Mouse (Mus musculus) Muller cell, postnatal 12 days (primary cell): ENCODE results near the gene Nid1.
"Not testable (repeated sequence)": the region's sequence is repeated elsewhere in the genome, so short reads cannot be mapped to it uniquely, and the experiment has no call there.

Experiments used
- DNase-seq: peaks from one replicate; pipeline ENCODE4 v3.0.0-alpha.2; 2015; ENCODE audit errors: inconsistent ontology term

The Nid1 gene

DNA sequence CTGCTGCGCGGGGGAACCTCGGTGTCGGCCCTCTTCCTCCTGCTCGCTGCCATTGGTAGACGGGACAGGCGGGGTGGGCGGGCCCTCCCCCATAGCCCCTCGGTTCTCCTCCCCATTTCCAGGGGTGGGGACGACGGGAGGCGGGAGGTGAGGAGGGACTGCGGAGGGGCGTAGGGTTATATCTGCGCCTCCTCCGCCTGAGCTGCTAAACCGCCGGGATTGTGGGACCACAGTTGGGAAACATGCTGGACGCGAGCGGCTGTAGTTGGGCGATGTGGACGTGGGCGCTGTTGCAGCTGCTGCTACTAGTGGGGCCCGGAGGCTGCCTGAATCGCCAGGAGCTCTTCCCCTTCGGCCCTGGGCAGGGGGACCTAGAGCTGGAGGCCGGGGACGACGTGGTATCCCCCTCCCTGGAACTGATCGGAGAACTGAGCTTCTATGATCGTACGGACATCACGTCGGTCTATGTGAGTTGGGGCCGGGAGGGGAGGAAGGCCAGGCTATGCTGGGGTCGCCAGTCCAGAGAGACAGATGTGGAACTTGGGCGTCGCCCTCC lies at the start of gene Nid1:
Nid1 (plus strand) TSS at position 92 of the 556 bp plus-strand sequence.
- DNase-seq, result not testable (repeated sequence)

DNA sequence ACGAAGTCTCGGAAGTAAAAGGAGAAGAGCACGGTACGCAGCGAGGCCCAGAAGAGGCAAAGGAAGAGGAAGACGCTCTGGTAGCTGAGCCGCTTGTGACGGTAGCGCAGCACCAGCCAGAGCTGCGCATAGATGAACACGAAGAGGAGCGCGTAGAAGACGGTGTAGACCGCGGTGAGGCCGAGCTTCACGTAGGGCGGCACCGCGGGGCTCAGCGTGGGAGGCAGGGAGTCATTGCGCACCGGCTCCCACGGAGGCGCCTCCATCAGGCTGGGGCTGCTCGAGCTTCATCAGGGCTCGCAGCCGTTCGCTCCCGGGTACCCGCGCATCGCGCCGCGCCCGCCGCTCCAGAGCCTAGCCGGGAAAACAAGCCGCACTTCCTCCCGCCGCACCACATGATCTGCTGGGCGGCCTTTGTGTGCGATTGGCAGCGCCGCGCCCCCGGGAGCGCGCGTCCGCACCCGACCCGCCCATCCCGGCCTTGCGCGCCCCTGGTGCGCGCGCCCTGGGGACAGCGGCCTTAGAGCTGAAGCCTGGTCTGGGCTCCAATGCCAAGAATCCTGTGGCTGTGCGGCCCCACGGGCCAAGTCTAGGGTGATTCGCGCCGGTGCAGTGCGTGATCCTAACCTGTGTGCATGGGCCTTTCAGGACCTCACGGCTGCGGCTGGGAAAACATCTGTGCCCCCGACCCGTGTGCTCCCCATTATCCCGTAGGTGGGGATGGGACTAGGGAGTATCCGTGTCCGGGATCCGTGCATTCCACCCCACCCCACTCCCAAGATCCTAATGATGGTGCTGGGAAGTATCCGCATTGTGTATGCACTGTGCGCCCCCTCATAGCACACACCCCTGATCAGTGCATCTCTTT lies 43.9 kb upstream of the Nid1 start, which contains the start of gene Gpr137b:
Gpr137b (minus strand) TSS at position 787 of the 868 bp plus-strand sequence.
- DNase-seq, result peak; percentile 70

DNA sequence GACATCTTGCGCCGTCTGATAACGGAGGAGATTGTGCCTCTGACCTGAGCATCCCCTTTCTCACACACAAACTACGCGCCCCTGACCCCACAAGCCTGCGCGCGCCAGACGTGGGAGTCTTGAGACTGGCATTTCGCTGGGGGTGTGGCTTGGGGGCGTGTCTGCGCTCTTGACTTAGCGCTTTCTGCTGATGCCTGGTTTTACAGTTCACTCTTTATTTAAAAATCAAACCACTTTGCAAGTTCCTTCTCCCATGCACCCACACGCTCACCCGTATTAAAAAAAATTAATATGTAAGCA lies 43.3 kb upstream of the Nid1 start:
- DNase-seq, result peak; percentile 53

DNA sequence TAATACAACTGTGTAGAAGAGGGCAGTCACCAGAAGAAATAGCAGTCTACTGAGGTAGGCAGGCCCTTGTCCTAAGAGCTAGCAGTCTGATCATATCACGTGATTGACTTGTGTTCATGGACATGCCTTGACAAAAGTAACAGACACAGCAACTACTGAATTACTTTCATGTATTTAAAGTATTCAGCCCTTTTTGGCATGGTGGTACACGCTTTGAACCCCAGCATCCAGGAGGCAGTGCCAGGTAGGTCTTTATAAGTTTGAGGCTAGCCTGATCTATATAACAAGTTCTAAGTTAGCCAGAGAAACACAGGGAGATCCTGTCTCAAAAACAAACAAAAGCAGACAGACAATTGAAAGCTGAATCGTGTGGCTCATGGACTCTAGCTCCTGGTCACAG lies 36.5 kb upstream of the Nid1 start:
- not testable (repeated sequence) for DNase-seq

DNA sequence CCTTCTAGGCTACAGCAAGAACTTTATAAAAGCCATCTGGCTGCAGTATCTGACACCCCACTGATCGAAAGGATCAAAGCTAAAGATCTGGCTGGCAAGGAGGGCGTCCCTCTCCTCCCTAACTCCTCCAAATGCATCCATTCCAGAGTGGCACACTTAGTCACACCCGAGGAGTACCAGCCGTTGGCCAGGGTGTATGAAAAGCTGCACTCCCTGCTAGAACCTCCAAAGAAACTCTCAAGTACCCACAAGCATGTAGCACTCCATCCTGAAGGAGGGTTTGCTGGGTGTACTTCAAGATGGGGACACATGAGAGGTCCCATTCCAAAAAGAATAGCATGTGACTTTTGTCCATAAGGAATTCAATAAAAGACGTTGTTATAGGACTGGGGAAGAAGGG lies 34.5 kb upstream of the Nid1 start:
- not testable (repeated sequence) for DNase-seq

DNA sequence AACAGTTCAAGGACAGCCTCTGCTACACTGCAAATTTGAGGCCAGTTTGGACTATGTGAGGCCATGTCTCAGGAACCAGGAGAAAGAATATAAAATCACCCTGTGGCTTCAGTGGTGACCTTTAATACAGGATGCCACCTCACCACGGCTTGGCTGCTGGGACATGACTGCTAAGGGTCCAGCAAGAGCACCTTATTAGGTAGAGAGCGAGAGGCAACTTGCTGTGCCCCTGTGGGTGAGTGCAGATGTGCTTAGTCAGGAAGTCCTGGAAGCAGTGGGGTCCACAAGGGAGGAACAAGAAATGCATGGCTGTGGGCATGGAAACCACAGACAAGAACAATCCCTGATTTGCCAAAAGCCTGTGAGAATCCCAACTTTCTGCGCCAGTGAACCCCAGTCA lies 34.0 kb upstream of the Nid1 start:
- not testable (repeated sequence) for DNase-seq

DNA sequence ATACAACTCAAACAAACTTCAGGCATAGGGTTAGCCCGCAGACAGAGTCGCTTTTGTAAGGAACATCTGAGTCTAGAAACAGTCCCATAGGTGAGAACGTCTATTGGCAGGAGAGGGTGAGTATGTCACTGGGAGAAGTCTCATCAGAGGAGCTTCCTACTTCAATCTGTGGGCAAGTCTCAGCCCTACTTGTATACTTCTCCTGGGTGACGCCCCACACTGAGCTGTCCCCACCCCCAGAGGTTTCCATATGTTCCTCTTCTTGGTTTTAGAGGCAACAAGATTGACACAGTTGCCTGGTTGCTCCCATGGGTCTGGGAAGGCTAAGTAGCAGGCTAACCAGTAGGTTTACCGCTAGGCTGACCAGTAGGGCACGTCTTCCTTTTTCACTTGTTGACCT lies 33.5 kb upstream of the Nid1 start:
- not testable (repeated sequence) for DNase-seq

DNA sequence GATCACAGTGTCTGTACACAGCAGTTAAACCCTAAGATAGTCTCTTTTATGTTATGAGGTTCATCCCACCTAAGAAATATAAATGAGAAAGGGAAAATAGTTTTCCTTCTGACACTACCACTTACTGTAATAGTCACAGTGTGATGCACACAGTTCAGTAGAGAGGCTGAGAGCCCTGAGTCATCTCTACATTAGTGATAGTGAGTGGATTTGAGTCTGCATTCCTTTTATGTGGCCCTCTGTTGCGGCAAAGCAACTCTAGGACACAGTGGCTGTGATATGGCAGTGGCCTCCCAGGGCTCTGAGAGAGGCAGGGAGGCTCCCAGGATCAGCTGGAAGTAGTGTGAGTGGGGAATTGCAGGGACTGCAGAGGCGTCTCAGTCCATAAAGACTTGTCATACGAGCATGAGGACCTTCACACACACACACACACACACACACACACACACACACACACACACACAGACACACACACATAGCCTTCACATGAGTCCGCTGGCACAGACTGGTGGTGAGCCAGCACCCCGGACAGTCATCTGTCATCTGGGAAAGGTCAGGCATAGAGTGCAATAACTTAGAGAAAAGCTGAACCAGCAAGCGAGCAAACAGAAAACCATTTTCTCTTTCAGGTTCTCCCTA lies 32.7 kb upstream of the Nid1 start:
- peak; percentile 11 for DNase-seq

DNA sequence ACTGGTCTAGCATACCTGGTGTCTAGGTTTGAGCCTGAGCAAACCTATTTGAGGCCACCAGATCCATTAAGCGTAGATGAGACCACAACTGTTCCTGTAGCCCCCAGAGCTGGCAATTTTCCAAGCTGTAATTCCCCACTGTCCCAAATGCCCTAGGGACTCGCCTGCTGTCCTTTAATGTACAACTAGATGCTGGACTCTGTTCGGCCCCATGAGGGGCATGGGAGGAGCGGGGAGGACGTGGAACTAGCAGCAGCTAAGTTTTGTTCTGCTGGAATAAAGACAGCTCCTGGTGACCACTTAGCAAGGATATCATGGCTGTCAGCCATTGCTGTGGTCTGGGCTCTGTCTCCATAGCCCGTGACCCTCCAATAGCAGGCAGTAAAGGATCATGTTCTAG lies 31.8 kb upstream of the Nid1 start:
- DNase-seq, result not testable (repeated sequence)

DNA sequence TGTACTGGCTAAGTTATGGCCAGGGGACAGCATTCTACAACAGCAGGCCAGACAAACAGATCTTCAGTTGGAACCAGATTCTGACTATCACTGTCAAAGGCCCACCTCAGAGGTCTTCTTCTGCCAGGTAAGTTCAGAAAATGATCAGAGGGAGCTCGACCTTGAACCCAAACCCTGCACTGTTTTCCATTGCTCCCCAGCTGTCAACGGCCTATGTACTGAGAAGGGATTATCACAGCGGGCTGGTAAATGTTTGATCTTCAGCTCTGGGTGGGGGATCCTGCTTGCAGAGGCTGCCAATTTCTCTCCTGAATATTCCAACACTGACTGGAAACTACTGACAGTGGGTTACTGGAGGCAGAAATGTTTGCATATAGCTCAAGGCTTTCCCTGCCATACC lies 23.1 kb upstream of the Nid1 start:
- DNase-seq, result no peak

DNA sequence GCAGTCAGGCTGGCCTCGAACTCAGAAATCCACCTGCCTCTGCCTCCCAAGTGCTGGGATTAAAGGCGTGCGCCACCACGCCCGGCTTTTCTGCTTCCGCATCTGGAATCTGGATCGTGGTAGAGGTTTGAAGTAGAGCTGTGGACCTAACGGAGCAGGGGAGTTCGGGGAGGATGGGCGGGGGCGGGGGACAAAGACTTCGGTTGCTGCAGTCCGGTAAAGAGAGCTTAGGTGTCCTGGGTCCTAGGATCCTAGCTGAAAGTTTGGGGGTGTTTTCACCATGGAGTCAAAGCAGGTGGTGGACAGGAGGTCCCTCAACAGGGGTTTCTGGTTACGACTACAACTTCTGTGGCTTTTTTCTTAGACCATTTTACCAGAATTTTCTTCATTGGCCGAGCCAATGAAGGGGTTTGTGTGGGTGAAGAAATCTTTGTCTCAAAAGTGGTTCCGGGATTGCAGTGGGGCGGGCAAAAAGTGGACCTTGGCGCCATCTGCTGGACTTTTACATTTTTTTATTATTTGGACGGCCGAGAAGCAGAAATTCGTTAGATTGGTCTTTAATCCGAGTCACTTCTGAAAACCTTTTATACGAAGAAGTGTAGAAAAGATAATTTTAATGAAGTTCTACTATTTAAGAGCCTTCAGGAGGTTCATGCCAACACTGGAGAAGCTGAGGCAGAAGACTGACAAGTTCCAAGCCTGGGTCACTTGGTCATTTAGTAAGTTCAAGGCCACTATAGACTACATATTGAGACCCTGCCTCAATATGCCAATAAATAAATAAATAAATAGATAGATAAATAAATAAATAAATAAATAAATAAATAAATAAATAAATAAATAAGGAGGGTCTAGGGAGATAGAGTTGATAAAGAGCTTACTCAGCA lies 22.0 kb upstream of the Nid1 start:
- peak; percentile 17 for DNase-seq

DNA sequence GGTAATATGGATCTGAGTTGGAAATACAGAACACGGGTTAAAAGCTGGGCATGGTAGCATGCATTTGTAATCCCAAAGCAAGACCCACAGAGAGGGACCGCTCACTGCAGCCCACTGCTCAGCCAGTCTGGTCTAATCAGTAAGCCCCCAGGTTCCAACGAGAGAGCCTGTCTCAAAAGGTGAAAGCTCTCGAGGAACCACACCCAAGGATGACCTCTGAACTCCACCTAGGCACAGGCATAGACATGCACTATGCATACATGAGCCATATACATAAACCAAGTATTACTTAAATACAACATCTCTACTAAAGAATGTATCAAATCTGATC lies 21.4 kb upstream of the Nid1 start:
- DNase-seq, result not testable (repeated sequence)

DNA sequence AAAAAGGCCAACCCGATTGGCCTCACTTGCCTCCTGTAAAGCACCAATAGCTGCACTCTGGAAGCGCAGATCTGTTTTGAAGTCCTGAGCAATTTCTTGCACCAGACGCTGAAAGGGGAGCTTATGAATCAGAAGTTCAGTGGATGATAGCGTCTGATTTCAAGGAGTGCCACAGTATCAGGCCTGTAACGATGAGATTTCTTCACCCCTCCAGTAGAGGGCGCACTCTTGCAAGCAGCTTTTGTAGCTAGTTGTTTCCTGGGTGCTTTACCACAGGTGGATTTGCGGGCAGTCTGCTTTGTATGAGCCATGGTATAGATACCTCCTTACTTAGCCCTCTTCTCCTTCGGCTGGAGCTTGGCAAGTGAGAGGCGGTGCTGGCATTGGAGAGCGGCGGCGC lies 18.5 kb upstream of the Nid1 start:
- DNase-seq, result not testable (repeated sequence)

DNA sequence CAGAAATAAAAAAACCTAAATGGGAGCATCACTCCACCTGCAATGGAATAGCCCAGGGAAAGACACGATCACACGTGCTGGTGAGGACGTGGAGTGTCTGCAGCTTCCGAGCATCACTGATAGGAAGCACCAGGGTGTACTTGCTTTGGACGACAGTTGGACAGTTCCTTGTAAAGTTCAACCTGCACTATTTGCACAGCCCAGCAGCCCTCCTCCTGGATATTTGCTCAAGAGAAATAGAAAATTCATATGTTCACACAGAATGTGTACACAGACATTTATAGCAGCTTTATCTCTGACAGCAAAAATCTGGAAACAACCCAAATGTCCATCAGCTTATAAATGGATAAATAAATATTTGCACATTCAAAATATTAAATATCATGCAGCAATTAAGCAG lies 14.1 kb upstream of the Nid1 start:
- not testable (repeated sequence) for DNase-seq

DNA sequence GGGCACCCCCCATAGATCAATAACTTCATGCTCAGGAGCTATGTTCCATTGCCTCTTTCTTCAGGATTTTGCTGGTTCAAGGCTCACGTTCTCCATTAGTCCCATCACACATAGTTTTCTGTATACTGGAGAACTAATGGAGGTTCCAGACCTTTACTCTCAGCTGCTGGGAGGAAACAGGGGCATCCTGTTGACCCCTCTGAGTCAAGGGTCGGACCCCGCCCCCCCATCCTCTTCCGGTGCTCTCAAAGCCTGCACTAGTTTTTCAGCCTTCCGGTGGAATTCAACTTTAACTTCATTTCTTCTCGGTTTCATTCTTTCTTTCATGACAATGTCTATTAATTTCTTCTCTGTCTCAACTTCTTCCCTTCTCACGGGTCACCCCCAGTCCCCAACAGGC lies 1.2 kb upstream of the Nid1 start:
- DNase-seq, result not testable (repeated sequence)

DNA sequence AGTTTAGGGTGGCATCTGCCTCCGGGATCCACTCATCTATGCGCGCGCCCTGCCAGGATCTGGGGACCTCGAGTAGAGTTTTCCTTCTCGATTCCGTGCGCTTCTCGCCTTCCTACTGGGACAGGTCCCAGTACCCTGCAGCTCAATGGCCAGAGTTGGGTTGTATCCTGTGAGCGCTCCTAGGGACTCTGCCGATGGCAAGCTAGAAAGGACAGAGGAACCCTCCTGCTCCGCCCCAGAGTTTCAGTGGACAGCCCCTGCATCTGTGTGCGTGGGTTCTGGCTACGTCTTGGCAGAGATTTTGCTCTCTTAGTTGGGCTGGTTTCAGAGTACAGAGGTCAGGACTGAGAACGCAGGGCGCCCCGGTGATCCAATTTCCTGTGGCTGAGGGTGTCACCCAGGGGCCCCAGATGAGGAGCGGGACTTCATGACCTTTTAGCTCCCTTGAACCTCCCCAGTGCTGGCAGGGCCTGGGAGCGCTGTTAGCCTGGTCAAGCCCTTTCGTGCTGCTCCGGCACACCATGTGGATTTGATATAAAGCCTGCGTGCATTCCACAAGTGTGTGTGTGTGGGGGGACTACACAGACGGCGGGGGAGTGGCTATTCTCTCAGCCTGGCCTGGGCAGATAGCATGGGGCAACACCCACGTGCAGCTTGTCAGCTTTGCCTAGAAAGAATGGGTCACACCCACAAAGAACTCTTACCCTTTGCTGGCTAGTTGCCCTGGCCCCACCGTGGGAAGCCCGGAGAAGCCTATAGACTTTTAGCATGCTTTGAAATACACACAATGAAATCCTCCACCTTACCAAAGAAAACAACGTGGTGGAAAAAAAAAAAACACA lies 982 bp downstream of the Nid1 start:
- DNase-seq, result not testable (repeated sequence)

DNA sequence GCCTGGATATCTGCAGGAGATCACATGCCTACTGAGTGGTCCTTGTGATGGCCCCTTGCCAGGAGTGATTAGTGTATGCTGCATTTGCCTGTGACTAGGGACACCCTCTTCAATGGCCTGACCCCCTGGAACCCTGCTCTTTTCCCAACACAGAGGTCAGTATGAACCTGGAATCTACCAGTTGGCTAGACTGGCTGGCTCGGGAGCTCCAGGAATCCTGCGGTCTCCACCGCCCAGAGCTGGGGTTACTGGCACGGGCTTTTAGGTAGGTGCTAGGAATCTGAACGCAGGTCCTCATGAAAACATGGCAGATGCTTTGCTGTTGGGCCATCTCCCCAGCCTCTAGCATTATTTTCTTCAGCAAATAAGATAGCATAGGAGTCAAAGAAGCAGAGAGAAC lies 8.2 kb downstream of the Nid1 start:
- DNase-seq, result not testable (repeated sequence)

DNA sequence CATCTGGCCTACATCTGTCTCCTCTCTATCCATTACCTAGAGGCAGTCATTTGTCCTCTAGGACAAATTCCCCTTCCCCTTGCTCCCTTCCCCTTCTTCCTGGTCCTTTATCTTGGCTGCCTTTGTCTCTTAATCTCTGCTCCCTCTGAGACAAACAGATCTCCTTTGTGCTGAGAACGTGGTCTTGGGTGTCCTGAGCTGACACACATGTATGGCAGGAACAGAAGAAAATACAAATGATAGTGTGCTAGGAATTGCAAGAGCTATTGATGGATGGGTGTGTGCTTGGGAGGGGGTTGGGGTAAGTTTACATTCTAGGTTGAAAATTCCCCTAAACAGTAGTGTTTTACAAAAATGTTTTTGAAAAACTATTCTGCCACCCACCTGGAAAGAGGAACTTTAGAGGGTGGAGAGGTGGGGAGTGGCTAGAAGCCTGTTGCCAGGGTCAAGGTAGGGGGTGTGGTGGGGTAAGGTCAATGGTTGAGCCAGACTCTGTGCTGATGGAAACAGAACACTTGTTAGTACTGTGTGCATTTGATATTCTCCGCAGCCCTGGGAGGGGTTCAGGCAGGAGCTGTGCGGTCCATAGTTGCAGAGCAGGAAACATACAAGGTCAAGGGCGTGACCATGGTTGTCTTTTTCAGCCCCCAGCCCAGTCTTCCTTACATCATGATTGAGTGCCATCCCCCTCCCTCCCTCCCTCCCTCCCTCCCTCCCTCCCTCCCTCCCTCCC lies 9.5 kb downstream of the Nid1 start:
- not testable (repeated sequence) for DNase-seq

DNA sequence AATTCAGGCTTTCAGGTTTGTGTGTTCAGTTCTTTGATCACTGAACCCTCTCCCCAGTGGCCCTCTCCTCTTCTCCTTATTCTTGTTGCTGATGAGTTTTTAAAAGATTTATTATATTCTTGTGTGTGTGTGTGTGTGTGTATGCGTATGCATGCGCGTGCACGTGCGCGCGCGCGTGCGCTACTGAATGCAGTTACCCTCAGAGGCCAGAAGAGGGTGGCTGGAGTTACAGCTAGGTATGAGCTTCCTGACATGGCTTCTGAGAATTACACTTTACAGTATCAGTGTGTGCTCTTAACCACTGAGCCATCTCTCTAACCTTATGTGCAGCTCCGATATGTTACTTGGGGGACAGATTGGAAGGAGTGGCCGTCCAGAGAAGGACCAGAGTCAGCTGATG lies 12.6 kb downstream of the Nid1 start:
- not testable (repeated sequence) for DNase-seq

DNA sequence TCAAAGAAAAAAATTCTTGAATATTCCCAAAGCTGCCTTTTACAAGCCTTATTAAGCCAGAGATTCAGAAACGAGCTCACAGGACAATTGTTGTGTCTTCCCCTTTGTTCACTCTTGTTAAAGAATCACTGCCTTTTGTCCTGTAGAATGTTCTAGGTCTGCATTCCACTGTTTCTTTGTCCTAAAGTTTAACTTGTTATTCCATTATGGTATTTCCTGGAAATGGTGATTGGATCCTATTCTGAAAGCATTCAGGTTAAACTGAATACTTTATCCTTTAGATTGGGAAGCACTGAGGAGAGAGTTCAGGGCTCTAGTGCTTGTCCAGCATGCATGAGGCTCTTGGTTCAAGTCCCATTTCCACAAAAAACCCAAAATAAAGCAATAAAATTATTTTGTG lies 13.6 kb downstream of the Nid1 start:
- DNase-seq, result peak; percentile 22
